Mouse (Mus musculus): Measurements from ENCODE around the gene Osr1. TPM values are rescaled to one million over a fixed set of nuclear protein-coding genes. Genes with fewer than 3 reads are reported as not detected.

The Osr1 gene
- total RNA-seq (2021) = 1 to 10 TPM; 5.8 to 9.6 TPM
- long read RNA-seq, experiment 1, transcript Osr1-201 (3 exons, 2,012 nt) = major isoform, 6 of 7 reads
- long read RNA-seq, experiment 1, partial matches to known transcripts = 0 of 7 reads
- long read RNA-seq, experiment 1, other reads (novel, unspliced or antisense) = 1 of 7 reads
- long read RNA-seq, experiment 2, transcript Osr1-201 (3 exons, 2,012 nt) = major isoform, 13 of 13 reads
- long read RNA-seq, experiment 2, partial matches to known transcripts = 0 of 13 reads
- long read RNA-seq, experiment 2, other reads (novel, unspliced or antisense) = 0 of 13 reads

GRCm38 (mm10) chr12:9569971-9570370 is at the start of gene Osr1:
TSS of gene Osr1 (plus strand) at chr12:9570116.
- peak; percentile 80 to 83 for DNase-seq
- intact Hi-C loops (cut with DNase I) = loop anchor here (1.0 to 10.0 kb wide), 8 partner anchors 315 to 1019 kb away; no protein-coding TSS in a partner anchor

- intact Hi-C loops (cut with DNase I) = no loop called here
- no peak for DNase-seq
Observed at GRCm38 (mm10) chr12:9550328-9550727, 19.6 kb upstream of the Osr1 start.

GRCm38 (mm10) chr12:9564956-9565355 is 5.0 kb upstream of the Osr1 start:
- no peak for DNase-seq
- intact Hi-C loops (cut with DNase I) = no loop called here

GRCm38 (mm10) chr12:9570496-9570995 is 630 bp downstream of the Osr1 start:
- intact Hi-C loops (cut with DNase I) = loop anchor here (1.0 to 10.0 kb wide), 7 partner anchors 316 to 1018 kb away; no protein-coding TSS in a partner anchor

GRCm38 (mm10) chr12:9571276-9571940 is 1.5 kb downstream of the Osr1 start:
- DNase-seq = no peak
- intact Hi-C loops (cut with DNase I) = loop anchor here (2.0 to 10.0 kb wide), 6 partner anchors 317 to 1017 kb away; no protein-coding TSS in a partner anchor

More at GRCm38 (mm10) chr12:9570496-9570995, 630 bp downstream of the Osr1 start:
- DNase-seq = no peak

- intact Hi-C loops (cut with DNase I) = loop anchor here (5.0 to 10.0 kb wide), 3 partner anchors 317 to 407 kb away; no protein-coding TSS in a partner anchor
- DNase-seq = no peak
Observed at GRCm38 (mm10) chr12:9572022-9572421, 2.1 kb downstream of the Osr1 start.

- DNase-seq = no peak
- intact Hi-C loops (cut with DNase I) = loop anchor here (5.0 to 10.0 kb wide), 3 partner anchors 319 to 409 kb away; no protein-coding TSS in a partner anchor
Observed at GRCm38 (mm10) chr12:9573682-9574081, 3.8 kb downstream of the Osr1 start.

- intact Hi-C loops (cut with DNase I) = loop anchor here (5.0 to 10.0 kb wide), 3 partner anchors 320 to 410 kb away; no protein-coding TSS in a partner anchor
Observed at GRCm38 (mm10) chr12:9574244-9574871, 4.4 kb downstream of the Osr1 start.

GRCm38 (mm10) chr12:9575158-9576042 is 5.5 kb downstream of the Osr1 start:
- DNase-seq = no peak

More at GRCm38 (mm10) chr12:9574244-9574871, 4.4 kb downstream of the Osr1 start:
- DNase-seq = peak; percentile 60 to 63

GRCm38 (mm10) chr12:9576043-9576538 is 6.2 kb downstream of the Osr1 start:
- intact Hi-C loops (cut with DNase I) = loop anchor here (10.0 kb wide), 2 partner anchors 321 to 411 kb away; no protein-coding TSS in a partner anchor
- no peak for DNase-seq

More at GRCm38 (mm10) chr12:9575158-9576042, 5.5 kb downstream of the Osr1 start:
- intact Hi-C loops (cut with DNase I) = loop anchor here (10.0 kb wide), 2 partner anchors 321 to 411 kb away; no protein-coding TSS in a partner anchor

GRCm38 (mm10) chr12:9577610-9578009 is 7.7 kb downstream of the Osr1 start:
- DNase-seq = no peak
- intact Hi-C loops (cut with DNase I) = loop anchor here (10.0 kb wide), 2 partner anchors 323 to 413 kb away; no protein-coding TSS in a partner anchor

- DNase-seq = no peak
- intact Hi-C loops (cut with DNase I) = loop anchor here (10.0 kb wide), 2 partner anchors 324 to 414 kb away; no protein-coding TSS in a partner anchor
Observed at GRCm38 (mm10) chr12:9578591-9578990, 8.7 kb downstream of the Osr1 start.

GRCm38 (mm10) chr12:9579301-9580030 is 9.6 kb downstream of the Osr1 start:
- DNase-seq = no peak
- intact Hi-C loops (cut with DNase I) = loop anchor here (10.0 kb wide), 2 partner anchors 325 to 415 kb away; no protein-coding TSS in a partner anchor

- intact Hi-C loops (cut with DNase I) = no loop called here
- peak in 1 of 2 experiments; percentile 31 for DNase-seq
Observed at GRCm38 (mm10) chr12:9580041-9580905, 10.4 kb downstream of the Osr1 start.

- intact Hi-C loops (cut with DNase I) = no loop called here
- DNase-seq = peak in 1 of 2 experiments; percentile 27
Observed at GRCm38 (mm10) chr12:9581011-9581410, 11.1 kb downstream of the Osr1 start.

- intact Hi-C loops (cut with DNase I) = no loop called here
- DNase-seq = no peak
Observed at GRCm38 (mm10) chr12:9581506-9581905, 11.6 kb downstream of the Osr1 start.

GRCm38 (mm10) chr12:9582248-9582995 is 12.5 kb downstream of the Osr1 start:
- no peak for DNase-seq
- intact Hi-C loops (cut with DNase I) = no loop called here
